Mouse (Mus musculus) brain, embryonic 14.5 days (tissue): ENCODE measurements around the gene Mb.

Experiments
- CTCF ChIP-seq: fragments of 200-500 bp; IDR thresholded peaks from 2 replicates; pipeline ENCODE4 v1.5.1; 2012; ENCODE audit warnings: inconsistent platforms, mild to moderate bottlenecking, moderate library complexity, borderline replicate concordance; ENCODE audit not compliant: insufficient read depth, insufficient read length; ENCODE audit errors: extremely low read depth
- POLR2A ChIP-seq: fragments of 200-500 bp; IDR thresholded peaks from 2 replicates; pipeline ENCODE4 v1.6.1; 2012; ENCODE audit warnings: mild to moderate bottlenecking, inconsistent platforms, borderline replicate concordance; ENCODE audit not compliant: poor library complexity, insufficient read depth, insufficient read length, severe bottlenecking; ENCODE audit errors: extremely low read depth

- TF ChIP-seq POLR2A (no peak), CTCF (no peak)
Observed at GRCm38 (mm10) chr15:77034526-77034925, 15.9 kb downstream of the Mb start.
